Mouse (Mus musculus): ENCODE data around the gene Isyna1. TPM values are rescaled to one million over a fixed set of nuclear protein-coding genes. Genes with fewer than 3 reads are reported as not detected.
A peak's percentile ranks its signal among the peaks of the same experiment; 100 is the strongest.

Gene Isyna1
- 175 and 176 TPM in 2 replicates for polyA plus RNA-seq (2015; fragmentation: Nextera tagmentation; extraction: Ambion mirVana)

- peak within 1 kb of the TSS; percentile 58 for H3K9ac ChIP-seq
- peak within 1 kb of the TSS; percentile 75 for H3K27ac ChIP-seq
- peaks cover 43% of the 10 kb centered on the region for H3K4me1 ChIP-seq
- peak within 1 kb of the TSS; percentile 91 for H3K4me2 ChIP-seq
- peak; percentile 85 for ATAC-seq (replicated peaks)
- peak within 1 kb of the TSS; percentile 61 for H3K4me3 ChIP-seq
- WGBS, result under 1% methylated on average over 38 of the region's 40 CpGs
- H3K36me3 ChIP-seq (replicated peaks), result peaks cover 6% of the 10 kb centered on the region; the same call in 1 of the 2 replicates
- no peaks in the 10 kb centered on the region for H3K27me3 ChIP-seq (replicated peaks)
- no peaks in the 10 kb centered on the region for H3K9me3 ChIP-seq
These were observed at the start of gene Isyna1 for GRCm38 (mm10) chr8:70593961-70594609. TSS of gene Isyna1 (plus strand) at chr8:70594373.

- ATAC-seq (replicated peaks), result no peak
- Histone ChIP-seq H3K27me3 (replicated peaks) (no peaks in the 10 kb centered on the region), H3K4me1 (peaks cover 26% of the 10 kb centered on the region), H3K27ac (no peak overlapping the region), H3K9me3 (no peaks in the 10 kb centered on the region), H3K4me3 (no peak overlapping the region), H3K4me2 (no peak overlapping the region), H3K9ac (no peak overlapping the region), H3K36me3 (replicated peaks) (no peaks in the 10 kb centered on the region)
- 93% methylated on average over 4 of the region's 4 CpGs for WGBS
These were observed 47.8 kb upstream of the Isyna1 start for GRCm38 (mm10) chr8:70546412-70546811.

- no peak overlapping the region for H3K4me3 ChIP-seq
- H3K9ac ChIP-seq, result no peak overlapping the region
- no peak for ATAC-seq (replicated peaks)
- 89% methylated on average over 6 of the region's 6 CpGs for WGBS
- no peaks in the 10 kb centered on the region for H3K9me3 ChIP-seq
- no peak overlapping the region for H3K4me2 ChIP-seq
- no peaks in the 10 kb centered on the region for H3K36me3 ChIP-seq (replicated peaks)
- 0 out of 2 replicates have a peak, but pooled peaks cover 19% of the 10 kb centered on the region for H3K4me1 ChIP-seq
- H3K27me3 ChIP-seq (replicated peaks), result no peaks in the 10 kb centered on the region
- no peak overlapping the region for H3K27ac ChIP-seq
These were observed 46.4 kb upstream of the Isyna1 start for GRCm38 (mm10) chr8:70547762-70548161.

- ATAC-seq (replicated peaks), result no peak
- no peaks in the 10 kb centered on the region for H3K36me3 ChIP-seq (replicated peaks)
These were observed 44.6 kb upstream of the Isyna1 start for GRCm38 (mm10) chr8:70549412-70550184.

GRCm38 (mm10) chr8:70551558-70552161 lies 42.5 kb upstream of the Isyna1 start:
- Histone ChIP-seq H3K4me1 (peaks cover 14% of the 10 kb centered on the region), H3K27ac (no peak overlapping the region), H3K9ac (no peak overlapping the region), H3K36me3 (replicated peaks) (no peaks in the 10 kb centered on the region), H3K4me2 (no peak overlapping the region), H3K27me3 (replicated peaks) (no peaks in the 10 kb centered on the region), H3K4me3 (no peak overlapping the region), H3K9me3 (no peaks in the 10 kb centered on the region)
- ATAC-seq (replicated peaks), result no peak
- WGBS, result 81% methylated on average over 3 of the region's 3 CpGs

More at GRCm38 (mm10) chr8:70549412-70550184, 44.6 kb upstream of the Isyna1 start:
- H3K27ac ChIP-seq, result no peak overlapping the region
- no peaks in the 10 kb centered on the region for H3K9me3 ChIP-seq
- H3K4me1 ChIP-seq, result peaks cover 14% of the 10 kb centered on the region
- WGBS, result 92% methylated on average over 10 of the region's 10 CpGs
- no peaks in the 10 kb centered on the region for H3K27me3 ChIP-seq (replicated peaks)
- no peak overlapping the region for H3K9ac ChIP-seq
- H3K4me3 ChIP-seq, result no peak overlapping the region
- no peak overlapping the region for H3K4me2 ChIP-seq

- H3K9ac ChIP-seq, result no peak overlapping the region
- no peak for ATAC-seq (replicated peaks)
- H3K4me1 ChIP-seq, result peaks cover 14% of the 10 kb centered on the region
- 57% methylated on average over 1 of the region's 1 CpGs for WGBS
- H3K27me3 ChIP-seq (replicated peaks), result no peaks in the 10 kb centered on the region
- no peaks in the 10 kb centered on the region for H3K9me3 ChIP-seq
- no peak overlapping the region for H3K4me2 ChIP-seq
- H3K27ac ChIP-seq, result no peak overlapping the region
- no peak overlapping the region for H3K4me3 ChIP-seq
- no peaks in the 10 kb centered on the region for H3K36me3 ChIP-seq (replicated peaks)
These were observed 41.3 kb upstream of the Isyna1 start for GRCm38 (mm10) chr8:70552836-70553235.

GRCm38 (mm10) chr8:70553740-70554139 lies 40.4 kb upstream of the Isyna1 start:
- no peak for ATAC-seq (replicated peaks)
- Histone ChIP-seq H3K9ac (no peak overlapping the region), H3K36me3 (replicated peaks) (no peaks in the 10 kb centered on the region), H3K4me2 (no peak overlapping the region), H3K4me3 (no peak overlapping the region), H3K27ac (no peak overlapping the region), H3K4me1 (peaks cover 14% of the 10 kb centered on the region), H3K27me3 (replicated peaks) (no peaks in the 10 kb centered on the region), H3K9me3 (no peaks in the 10 kb centered on the region)

GRCm38 (mm10) chr8:70555079-70555747 lies 39.0 kb upstream of the Isyna1 start:
- H3K27me3 ChIP-seq (replicated peaks), result no peaks in the 10 kb centered on the region
- H3K4me2 ChIP-seq, result no peak overlapping the region
- H3K36me3 ChIP-seq (replicated peaks), result no peaks in the 10 kb centered on the region
- H3K9me3 ChIP-seq, result no peaks in the 10 kb centered on the region
- 93% methylated on average over 4 of the region's 4 CpGs for WGBS
- H3K4me1 ChIP-seq, result peaks cover 14% of the 10 kb centered on the region
- no peak overlapping the region for H3K4me3 ChIP-seq
- H3K9ac ChIP-seq, result no peak overlapping the region
- no peak overlapping the region for H3K27ac ChIP-seq
- no peak for ATAC-seq (replicated peaks)

GRCm38 (mm10) chr8:70558334-70558733 lies 35.8 kb upstream of the Isyna1 start:
- H3K9ac ChIP-seq, result no peak overlapping the region
- no peaks in the 10 kb centered on the region for H3K36me3 ChIP-seq (replicated peaks)
- H3K4me2 ChIP-seq, result no peak overlapping the region
- no peaks in the 10 kb centered on the region for H3K9me3 ChIP-seq
- no peak overlapping the region for H3K27ac ChIP-seq
- no peak overlapping the region for H3K4me3 ChIP-seq
- ATAC-seq (replicated peaks), result no peak
- H3K27me3 ChIP-seq (replicated peaks), result no peaks in the 10 kb centered on the region
- peaks cover 8% of the 10 kb centered on the region for H3K4me1 ChIP-seq
- WGBS, result 69% methylated on average over 4 of the region's 4 CpGs

GRCm38 (mm10) chr8:70558983-70559382 lies 35.2 kb upstream of the Isyna1 start:
- no peak for ATAC-seq (replicated peaks)
- no peak overlapping the region for H3K4me2 ChIP-seq
- peaks cover 2% of the 10 kb centered on the region for H3K4me1 ChIP-seq
- no peak overlapping the region for H3K9ac ChIP-seq
- 86% methylated on average over 3 of the region's 3 CpGs for WGBS
- no peaks in the 10 kb centered on the region for H3K27me3 ChIP-seq (replicated peaks)
- H3K9me3 ChIP-seq, result no peaks in the 10 kb centered on the region
- no peak overlapping the region for H3K4me3 ChIP-seq
- H3K27ac ChIP-seq, result no peak overlapping the region
- no peaks in the 10 kb centered on the region for H3K36me3 ChIP-seq (replicated peaks)

- H3K4me3 ChIP-seq, result no peak overlapping the region
- H3K27ac ChIP-seq, result no peak overlapping the region
- no peaks in the 10 kb centered on the region for H3K36me3 ChIP-seq (replicated peaks)
- H3K9ac ChIP-seq, result no peak overlapping the region
- ATAC-seq (replicated peaks), result no peak
- no peak overlapping the region for H3K4me2 ChIP-seq
- H3K4me1 ChIP-seq, result peaks cover 5% of the 10 kb centered on the region; the same call in 1 of the 2 replicates
- 90% methylated on average over 2 of the region's 2 CpGs for WGBS
- no peaks in the 10 kb centered on the region for H3K27me3 ChIP-seq (replicated peaks)
- no peaks in the 10 kb centered on the region for H3K9me3 ChIP-seq
These were observed 34.1 kb upstream of the Isyna1 start for GRCm38 (mm10) chr8:70560096-70560495.

GRCm38 (mm10) chr8:70560564-70560963 lies 33.6 kb upstream of the Isyna1 start:
- ATAC-seq (replicated peaks), result no peak
- H3K4me3 ChIP-seq, result no peak overlapping the region
- WGBS, result 58% methylated on average over 3 of the region's 3 CpGs
- peaks cover 5% of the 10 kb centered on the region; the same call in 1 of the 2 replicates for H3K4me1 ChIP-seq
- no peaks in the 10 kb centered on the region for H3K27me3 ChIP-seq (replicated peaks)
- H3K4me2 ChIP-seq, result no peak overlapping the region
- H3K9me3 ChIP-seq, result no peaks in the 10 kb centered on the region
- no peak overlapping the region for H3K27ac ChIP-seq
- H3K36me3 ChIP-seq (replicated peaks), result no peaks in the 10 kb centered on the region
- H3K9ac ChIP-seq, result no peak overlapping the region
